Mouse (Mus musculus) bone marrow macrophage, adult 2 months (primary cell): ENCODE results near the gene March10. TPM values are rescaled to one million over a fixed set of nuclear protein-coding genes. Genes with fewer than 3 reads are reported as not detected.
A peak's percentile ranks its signal among the peaks of the same experiment; 100 is the strongest.

Source experiments
- H3K27ac ChIP-seq: 2 replicates; pipeline ENCODE4 v1.5.1; 2012; ENCODE audit warnings: low read depth, low read length; ENCODE audit not compliant: insufficient read depth
- H3K4me1 ChIP-seq: 2 replicates; pipeline ENCODE4 v1.6.1; 2012; ENCODE audit warnings: low read length; ENCODE audit not compliant: control insufficient read depth, insufficient read depth
- H3K4me3 ChIP-seq: 2 replicates; pipeline ENCODE4 v1.5.1; 2012; ENCODE audit warnings: mild to moderate bottlenecking, low read length, moderate library complexity; ENCODE audit not compliant: insufficient read depth
- CTCF ChIP-seq: IDR thresholded peaks from 2 replicates; pipeline ENCODE4 v1.5.1; 2012; ENCODE audit warnings: low read depth, mild to moderate bottlenecking, low read length, moderate library complexity
- POLR2A ChIP-seq: IDR thresholded peaks from 2 replicates; pipeline ENCODE4 v1.6.1; 2012; ENCODE audit warnings: mild to moderate bottlenecking, low read depth, low read length, borderline replicate concordance
- polyA plus RNA-seq: library from polyadenylated mRNA; stranded (reverse); fragments of >200 nt; gene quantifications from 2 replicates; pipeline ENCODE4 v1.2.4, GENCODE M21; 2012; ENCODE audit not compliant: missing spikeins, insufficient read depth, insufficient read length

March10 gene
- polyA plus RNA-seq, 1 experiment = not detected

GRCm38 (mm10) chr11:105311291-105311975 is 145.1 kb downstream of the March10 start:
- no peak overlapping the region for H3K27ac ChIP-seq
- no peak for TF ChIP-seq POLR2A
- no peak for TF ChIP-seq CTCF
- H3K4me1 ChIP-seq = peaks cover 8% of the 10 kb centered on the region
- 0 out of 2 replicates have a peak overlapping the region, but pooled peaks have one; percentile 7 for H3K4me3 ChIP-seq

Other genes starting within 250 kb of the March10 start
- gene Mrc2, start 164.1 kb downstream of the March10 start, polyA plus RNA-seq = 0.40 and 0.50 TPM in 2 replicates
- gene Tanc2, start 133.3 kb upstream of the March10 start, polyA plus RNA-seq = 32.2 and 35.1 TPM in 2 replicates